Comparison of ENCODE assay signal across 14 mouse cellular contexts in the genomic region with DNA sequence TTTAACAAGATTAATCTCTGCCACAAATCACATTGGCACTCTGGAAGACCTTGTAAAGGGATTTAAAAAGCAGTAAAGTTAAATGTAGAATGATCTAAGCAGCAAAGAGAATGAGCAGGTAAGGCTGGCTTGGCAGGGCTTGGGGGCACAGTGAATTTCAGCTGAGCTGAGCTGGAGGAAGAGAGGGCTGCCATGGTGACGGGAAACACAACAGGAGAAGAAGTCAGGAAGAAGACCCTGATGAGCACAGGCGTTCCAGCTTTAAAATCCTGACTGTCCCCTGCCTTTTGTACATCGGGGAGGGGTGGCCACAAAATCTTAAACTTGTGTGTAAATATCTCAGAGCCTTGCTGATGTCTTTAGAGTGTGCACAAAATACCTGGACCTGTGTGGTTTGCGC.
"Had no signal": no experiment of that assay in that cellular context is flagged by ENCODE, and none has a peak within 500 bp of the region (broad histone marks: within the 10 kb centered on the region; RNA-seq: fewer than 3 reads in every experiment).

No protein-coding gene starts in this region.

- H3K36me3 ChIP-seq: liver, embryonic 13.5 days; midbrain, embryonic 12.5 days; midbrain, embryonic 15.5 days; neural tube, embryonic 12.5 days; neural tube, embryonic 15.5 days; stomach, embryonic 15.5 days had no signal

- DNase-seq: kidney, adult 18-20 months; kidney, postnatal 14 days; kidney, postnatal 4 days; liver, embryonic 13.5 days; lung, adult 2 months; lung, postnatal 14 days; right cerebral cortex, adult 18-20 months; right cerebral cortex, postnatal 14 days; thymus, postnatal 25 days had no signal

- H3K4me1 ChIP-seq: liver, embryonic 13.5 days; midbrain, embryonic 12.5 days; midbrain, embryonic 15.5 days; neural tube, embryonic 12.5 days; neural tube, embryonic 15.5 days; stomach, embryonic 15.5 days had no signal

- H3K4me3 ChIP-seq: liver, embryonic 13.5 days; midbrain, embryonic 12.5 days; midbrain, embryonic 15.5 days; neural tube, embryonic 12.5 days; neural tube, embryonic 15.5 days; stomach, embryonic 15.5 days had no signal

- H3K27ac ChIP-seq: liver, embryonic 13.5 days; midbrain, embryonic 12.5 days; midbrain, embryonic 15.5 days; neural tube, embryonic 12.5 days; neural tube, embryonic 15.5 days; stomach, embryonic 15.5 days had no signal

- H3K27me3 ChIP-seq: liver, embryonic 13.5 days; midbrain, embryonic 12.5 days; midbrain, embryonic 15.5 days; neural tube, embryonic 12.5 days; neural tube, embryonic 15.5 days; stomach, embryonic 15.5 days had no signal
